Mouse (Mus musculus) heart, adult 11 months (tissue): ENCODE data around the gene Klhl21.

ENCODE experiments used
- DNase-seq: peaks from one replicate; pipeline ENCODE4 v3.0.0; 2022

Klhl21 gene

GRCm38 (mm10) chr4:151996173-151996950, 12.2 kb upstream of the Klhl21 start, which contains the start of gene Phf13:
Gene Phf13, minus strand, starts transcription at chr4:151996258.
- peak; percentile 100 for DNase-seq

DNA sequence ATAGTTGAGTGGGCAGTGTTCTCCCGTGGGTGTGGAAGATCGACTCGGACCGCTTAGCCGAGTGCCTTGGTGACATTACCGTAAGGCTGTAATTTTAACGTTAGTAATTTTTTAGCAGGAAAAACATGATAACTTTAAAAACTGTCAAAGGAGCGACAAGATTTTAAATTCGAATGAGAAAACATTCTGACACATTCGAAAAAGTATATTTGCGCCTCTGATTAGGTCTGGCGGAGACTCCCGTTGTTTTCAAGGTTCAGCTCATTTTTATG, 11.7 kb upstream of the Klhl21 start:
- no peak for DNase-seq

DNA sequence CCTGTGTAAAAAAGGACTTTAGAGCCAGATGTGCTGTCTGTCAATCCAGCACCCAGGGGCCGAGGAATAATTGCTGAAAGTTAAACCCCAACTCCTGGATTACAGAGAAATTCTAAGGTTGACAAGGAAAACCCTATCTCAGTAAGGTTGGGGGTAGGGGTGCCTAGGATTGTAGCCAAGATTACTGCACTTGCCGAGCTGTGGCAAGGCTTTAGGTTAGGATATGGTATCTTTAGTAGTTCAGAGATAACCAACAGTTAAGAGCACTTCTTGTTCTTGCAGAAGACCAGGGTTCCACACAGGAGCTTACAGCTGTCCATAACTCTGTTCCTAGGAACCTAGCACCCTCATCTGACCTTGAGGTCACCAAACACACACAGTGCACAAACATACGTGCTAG, 10.9 kb upstream of the Klhl21 start:
- DNase-seq: peak; percentile 82

DNA sequence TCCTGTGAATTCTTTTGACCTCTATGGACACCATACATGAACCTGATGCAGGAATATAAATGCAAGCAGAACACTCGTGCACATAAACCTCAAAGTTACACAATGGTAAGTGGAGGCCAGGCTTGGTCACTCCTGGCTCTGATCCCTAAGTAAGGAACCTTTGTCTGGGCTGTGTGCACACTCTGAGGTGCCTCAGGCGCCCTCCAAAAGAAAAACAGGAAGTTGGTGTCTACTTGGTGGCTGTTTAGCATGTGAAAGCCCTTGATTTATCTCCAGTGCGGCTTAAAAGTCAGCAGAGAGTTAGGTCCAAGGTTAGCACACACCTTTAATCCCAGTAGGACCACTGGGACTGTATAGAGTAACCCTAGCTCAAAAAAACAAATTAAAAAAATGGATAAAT, 9.1 kb upstream of the Klhl21 start:
- DNase-seq: peak; percentile 83

DNA sequence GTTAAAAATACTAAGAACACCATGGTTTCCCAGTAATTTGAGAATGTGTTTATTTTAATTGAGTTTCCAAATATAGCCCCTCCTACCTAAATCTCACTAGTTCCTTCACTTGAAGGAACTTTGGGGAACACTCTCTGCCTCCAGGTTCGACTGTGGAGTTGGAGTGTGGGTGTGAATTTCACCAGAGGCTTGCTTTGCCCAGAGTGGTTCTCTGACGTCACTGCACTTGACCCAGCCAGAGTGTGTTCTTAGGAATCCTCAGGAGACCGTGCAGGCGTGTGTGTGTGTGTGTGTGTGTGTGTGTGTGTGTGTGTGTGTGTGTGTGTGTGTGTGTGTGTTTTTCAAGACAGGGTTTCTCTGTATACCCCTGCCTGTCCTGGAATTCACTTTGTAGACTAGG, 7.7 kb upstream of the Klhl21 start:
- no peak for DNase-seq

- DNase-seq: no peak
Observed at GRCm38 (mm10) chr4:152001335-152001734, 7.3 kb upstream of the Klhl21 start.

DNA sequence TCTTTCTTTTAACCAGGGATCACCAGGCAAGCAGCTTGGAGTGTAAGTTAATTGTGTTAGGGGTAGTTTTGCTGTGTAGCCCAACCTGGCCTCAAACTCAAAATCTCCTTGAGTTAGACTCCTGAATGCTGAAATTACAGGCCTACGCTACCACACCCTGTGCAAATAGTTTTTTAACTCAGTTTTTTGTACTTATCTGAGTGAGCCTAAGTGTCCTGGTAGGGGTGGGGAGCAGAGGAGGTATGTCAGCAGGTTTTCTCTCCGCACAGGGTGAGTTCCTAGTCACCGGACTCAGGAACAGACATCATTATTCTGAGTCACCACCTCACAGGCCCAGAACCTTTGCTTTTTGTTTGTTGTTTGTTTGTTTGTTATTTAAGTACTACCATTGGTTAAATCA, 6.5 kb upstream of the Klhl21 start:
- no peak for DNase-seq

- no peak for DNase-seq
Observed at GRCm38 (mm10) chr4:152006137-152006536, 2.5 kb upstream of the Klhl21 start.

DNA sequence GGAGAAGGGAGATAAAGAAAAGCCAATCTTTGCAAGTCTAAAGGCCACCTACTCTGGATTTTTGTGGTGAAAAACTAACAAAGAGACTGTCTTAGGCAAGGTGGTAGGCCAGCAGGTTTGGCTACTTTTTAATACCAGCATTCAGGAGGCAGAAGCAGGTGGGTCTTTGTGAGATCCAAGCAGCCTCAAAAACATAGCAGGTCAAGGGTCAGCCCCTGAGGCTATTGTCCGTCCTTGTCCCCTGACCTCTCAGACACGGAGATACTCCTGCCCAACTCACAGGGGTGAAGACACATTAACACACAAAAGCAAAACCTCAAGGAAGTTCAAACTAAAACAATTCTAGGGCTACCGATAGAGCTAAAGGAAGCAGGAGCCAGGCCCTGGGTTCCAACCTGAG, 1.8 kb upstream of the Klhl21 start:
- DNase-seq: no peak

- DNase-seq: peak; percentile 97
Observed at GRCm38 (mm10) chr4:152007481-152008147, 989 bp upstream of the Klhl21 start.

GRCm38 (mm10) chr4:152008148-152008500, 479 bp upstream of the Klhl21 start:
- DNase-seq: peak; percentile 95

DNA sequence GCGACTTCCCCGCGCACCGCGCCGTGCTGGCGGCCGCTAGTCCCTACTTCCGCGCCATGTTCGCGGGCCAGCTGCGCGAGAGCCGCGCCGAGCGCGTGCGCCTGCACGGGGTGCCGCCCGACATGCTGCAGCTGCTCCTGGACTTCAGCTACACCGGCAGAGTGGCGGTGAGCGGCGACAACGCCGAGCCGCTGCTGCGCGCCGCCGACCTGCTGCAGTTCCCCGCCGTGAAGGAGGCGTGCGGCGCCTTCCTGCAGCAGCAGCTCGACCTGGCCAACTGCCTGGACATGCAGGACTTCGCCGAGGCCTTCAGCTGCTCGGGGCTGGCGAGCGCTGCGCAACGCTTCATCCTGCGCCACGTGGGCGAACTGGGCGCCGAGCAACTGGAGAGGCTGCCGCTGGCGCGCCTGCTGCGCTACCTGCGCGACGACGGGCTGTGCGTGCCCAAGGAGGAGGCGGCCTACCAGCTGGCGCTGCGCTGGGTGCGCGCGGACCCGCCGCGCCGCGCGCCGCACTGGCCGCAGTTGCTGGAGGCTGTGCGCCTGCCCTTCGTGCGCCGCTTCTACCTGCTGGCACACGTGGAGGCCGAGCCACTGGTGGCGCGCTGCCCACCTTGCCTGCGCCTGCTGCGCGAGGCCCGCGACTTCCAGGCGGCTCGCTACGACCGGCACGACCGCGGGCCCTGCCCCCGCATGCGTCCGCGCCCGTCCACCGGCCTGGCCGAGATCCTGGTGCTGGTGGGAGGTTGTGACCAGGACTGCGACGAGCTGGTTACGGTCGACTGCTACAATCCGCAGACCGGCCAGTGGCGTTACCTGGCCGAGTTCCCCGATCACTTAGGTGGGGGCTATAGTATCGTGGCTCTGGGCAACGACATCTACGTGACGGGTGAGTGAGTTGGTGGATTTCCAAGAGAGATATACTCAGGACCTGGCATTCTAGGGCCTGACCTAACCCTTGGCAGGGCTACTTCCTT, 761 bp downstream of the Klhl21 start:
- peak; percentile 97 for DNase-seq

DNA sequence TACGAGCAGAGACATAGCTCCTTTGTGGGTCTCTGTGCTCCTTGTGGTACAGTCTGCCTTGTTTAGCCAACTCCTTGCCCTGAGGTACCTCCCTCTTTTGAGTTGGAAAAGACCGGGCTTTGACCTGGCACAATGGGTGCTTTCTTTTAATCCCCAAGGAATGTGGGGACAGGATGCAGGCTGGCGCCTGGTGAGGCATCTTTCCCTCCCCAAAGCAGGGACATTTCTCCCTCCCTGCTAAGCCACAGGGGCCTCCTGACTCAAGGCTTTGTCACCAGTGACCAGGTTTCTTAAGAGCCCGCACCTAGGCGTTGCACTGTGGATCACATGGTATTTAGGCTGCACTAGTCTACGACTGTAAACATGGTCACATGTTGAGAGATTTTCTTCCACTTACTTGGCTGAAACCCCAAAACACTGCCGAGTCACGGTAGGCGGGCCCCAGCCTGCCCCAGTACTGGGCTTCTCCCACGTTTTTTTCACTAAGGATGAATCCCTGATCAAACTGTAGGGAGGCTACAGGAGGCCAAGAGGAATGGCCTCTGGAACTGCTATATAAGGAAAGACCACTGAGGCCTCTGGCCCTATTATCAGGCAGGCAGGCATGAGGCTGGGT, 1.6 kb downstream of the Klhl21 start:
- peak; percentile 97 for DNase-seq

- DNase-seq: peak; percentile 95
Observed at GRCm38 (mm10) chr4:152010707-152011134, 2.1 kb downstream of the Klhl21 start.

DNA sequence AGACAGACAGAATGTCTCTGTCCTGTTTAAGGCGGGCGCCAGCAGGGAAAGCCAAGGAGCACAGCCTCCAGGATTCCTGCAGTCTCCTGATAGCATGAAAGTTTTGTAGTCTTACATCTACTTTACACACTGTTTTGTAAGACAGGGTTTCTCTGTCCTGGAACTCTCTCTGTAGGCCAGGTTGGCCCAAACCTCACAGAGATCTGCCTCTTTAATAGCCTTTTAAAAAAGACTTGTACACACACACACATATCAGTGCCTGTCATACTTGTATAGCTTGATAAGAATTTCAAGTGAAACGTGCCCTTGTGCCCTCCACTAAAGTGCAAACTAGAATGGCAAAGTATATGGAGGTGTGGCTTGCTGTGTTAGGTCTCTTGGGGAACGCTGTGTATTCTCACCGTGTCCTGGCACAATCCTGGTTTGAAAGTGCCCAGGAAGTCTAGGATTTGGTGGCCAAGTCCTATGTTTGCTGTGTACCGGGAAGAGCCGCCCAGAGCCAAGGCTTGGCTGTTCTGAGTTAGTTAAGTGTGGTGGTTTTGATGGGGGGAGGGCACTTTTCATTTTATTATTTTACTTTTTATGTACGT, 2.7 kb downstream of the Klhl21 start:
- no peak for DNase-seq

GRCm38 (mm10) chr4:152012109-152012508, 3.5 kb downstream of the Klhl21 start:
- DNase-seq: no peak

DNA sequence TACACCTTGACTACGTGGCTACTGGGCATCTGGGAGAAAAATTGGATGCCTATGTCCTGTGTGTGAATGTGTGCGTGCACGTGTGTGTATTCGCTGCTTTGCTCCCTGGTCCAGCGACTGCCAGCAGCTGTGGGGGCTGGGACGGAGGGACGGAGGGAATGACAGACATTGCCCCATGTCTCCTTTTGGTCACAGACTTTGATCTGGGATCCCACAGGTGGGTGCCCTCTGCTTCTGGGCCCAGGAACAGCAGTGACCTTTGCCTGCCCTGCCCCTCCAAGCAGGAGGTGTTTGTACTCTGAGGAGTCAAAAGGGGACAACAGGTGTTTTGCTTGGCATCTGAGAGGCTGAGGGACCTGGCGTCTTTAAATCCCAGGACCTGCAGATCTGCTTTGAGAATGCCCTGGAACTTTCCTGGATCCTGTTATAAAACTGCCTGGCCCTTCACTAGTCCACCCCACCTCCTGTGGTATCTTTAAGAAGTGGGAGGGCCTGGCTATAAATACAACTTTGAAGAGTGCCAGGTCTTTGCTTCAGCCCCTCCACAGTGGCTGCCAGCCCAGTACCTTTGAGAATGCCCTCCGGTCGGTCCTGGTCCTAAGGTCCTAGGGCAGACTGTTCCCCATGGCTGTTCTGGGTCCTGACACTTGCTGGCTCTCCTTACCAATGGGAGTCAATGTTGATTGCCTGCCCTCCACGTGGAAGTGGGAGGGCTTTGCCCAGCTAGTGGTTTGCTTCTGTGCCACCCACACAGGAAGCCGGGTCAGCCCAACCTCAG, 4.6 kb downstream of the Klhl21 start:
- DNase-seq: peak; percentile 98

DNA sequence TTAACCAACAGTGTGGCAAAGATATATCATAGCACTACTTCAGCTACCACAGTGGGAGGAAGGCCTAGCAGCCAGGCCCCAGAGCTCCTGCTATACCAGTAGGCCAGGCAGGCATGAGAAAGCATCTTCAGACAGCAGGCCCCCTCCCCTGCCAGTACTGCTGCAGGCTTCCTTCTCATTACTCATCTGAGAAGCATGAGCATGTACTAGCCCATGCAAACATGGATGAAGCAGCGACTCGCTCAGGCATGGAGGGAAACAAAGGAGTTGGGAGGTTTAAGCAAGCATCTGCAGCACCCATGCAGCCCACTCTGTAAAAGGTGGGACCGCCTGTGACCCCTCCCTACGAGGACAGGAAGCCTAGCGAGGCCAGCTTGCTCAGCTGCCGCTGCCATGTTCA, 10.5 kb downstream of the Klhl21 start:
- DNase-seq: peak; percentile 88

- peak; percentile 89 for DNase-seq
Observed at GRCm38 (mm10) chr4:152020024-152020423, 11.4 kb downstream of the Klhl21 start.

GRCm38 (mm10) chr4:152021568-152022097, 13.0 kb downstream of the Klhl21 start:
- DNase-seq: peak; percentile 90

DNA sequence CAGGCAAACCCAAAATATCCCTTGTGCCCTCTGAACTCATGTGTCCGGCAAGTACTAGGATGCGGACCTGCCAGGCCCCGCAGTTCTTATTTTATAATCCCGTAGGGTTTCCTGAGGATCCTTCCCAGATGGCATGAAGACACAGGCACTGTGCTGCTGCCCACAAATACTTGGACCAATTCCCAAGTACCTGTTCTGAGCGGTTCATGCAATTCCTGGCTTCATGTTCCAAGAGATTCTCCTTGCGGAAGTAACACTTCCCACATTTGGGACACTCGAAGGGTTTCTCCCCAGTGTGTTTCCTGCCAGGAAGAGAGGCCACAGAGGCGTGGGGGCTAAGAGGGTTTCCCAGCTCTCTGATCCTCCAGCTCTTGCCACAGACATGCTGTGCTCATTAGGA, 13.9 kb downstream of the Klhl21 start:
- DNase-seq: no peak

GRCm38 (mm10) chr4:152024525-152024924, 15.9 kb downstream of the Klhl21 start:
- DNase-seq: no peak
